Mouse (Mus musculus) hindlimb bud, embryonic 11.5 days (tissue): ENCODE measurements around the gene Cttnbp2nl.
A peak's percentile ranks its signal among the peaks of the same experiment; 100 is the strongest.

Experiments used
- DNase-seq: peaks from one replicate; pipeline ENCODE4 v3.0.0-alpha.2; 2012; ENCODE audit warnings: low read depth, low spot score; ENCODE audit errors: extremely low spot score

The Cttnbp2nl gene

GRCm38 (mm10) chr3:104967548-104968300 lies 85.2 kb downstream of the Cttnbp2nl start:
- peak; percentile 52 for DNase-seq

DNA sequence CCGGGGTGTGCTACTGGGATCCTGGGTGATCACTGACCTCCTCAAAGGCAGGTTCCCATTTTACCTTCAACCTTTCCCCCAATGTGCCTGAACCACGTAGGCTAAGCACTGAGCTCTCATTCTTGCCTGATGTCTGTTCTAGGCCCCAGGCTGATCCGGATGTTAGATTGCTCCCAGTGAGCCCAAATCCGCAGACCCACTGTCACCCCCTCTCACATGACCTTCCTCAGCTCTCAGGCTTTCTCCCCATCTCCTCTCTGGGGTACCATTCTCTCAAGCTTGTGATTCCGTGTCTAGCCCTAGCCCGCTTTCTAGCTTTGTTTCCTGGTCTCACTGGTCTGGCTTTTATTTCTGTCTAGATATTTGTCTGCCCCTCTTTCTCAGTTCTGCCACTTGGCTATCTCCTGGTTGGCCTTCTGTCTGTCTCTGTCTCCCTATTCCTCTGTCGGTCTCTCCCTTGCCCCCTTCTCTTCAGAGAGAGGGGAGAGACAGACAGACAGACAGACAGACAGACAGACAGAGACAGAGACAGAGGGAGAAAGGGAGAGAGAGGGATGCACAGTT lies 86.9 kb downstream of the Cttnbp2nl start:
- DNase-seq = no peak

DNA sequence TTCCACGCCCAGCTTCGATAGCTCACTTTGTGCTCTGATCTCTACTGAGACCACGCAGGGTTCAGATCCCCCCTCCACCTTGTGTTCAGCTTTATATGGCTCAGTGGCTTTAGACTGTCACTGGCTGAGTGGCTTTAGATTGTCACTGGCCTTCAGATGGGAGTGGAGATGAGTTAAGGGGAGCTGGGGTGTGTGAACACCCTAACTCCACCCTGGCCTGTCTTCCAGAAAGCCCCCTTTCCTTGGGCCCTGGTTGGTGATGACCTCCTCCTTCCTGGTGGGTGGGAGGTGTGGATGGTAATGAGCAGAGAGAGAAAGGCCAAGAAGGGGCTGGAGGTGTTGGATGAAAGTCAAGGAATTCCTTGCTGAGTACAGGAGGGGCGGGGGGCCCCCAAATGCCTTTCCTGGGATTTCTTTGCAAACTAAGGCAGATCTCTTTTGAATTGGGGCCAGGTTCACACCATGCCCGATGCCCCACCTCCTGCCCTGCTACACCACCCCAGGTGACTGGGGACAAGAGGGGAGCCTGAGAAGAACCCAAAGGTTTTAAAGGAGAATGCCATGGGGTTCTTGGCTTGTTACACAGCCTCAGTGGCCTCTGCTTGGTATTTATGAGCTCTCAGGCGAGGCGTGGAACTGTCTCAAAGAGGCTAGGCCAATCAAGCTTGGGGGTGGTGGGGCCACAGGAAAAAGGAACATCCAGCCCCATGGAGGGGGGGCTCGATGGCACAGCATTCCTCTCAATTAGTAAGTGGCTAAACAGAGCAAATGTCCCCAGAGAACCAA lies 87.7 kb downstream of the Cttnbp2nl start:
- no peak for DNase-seq

DNA sequence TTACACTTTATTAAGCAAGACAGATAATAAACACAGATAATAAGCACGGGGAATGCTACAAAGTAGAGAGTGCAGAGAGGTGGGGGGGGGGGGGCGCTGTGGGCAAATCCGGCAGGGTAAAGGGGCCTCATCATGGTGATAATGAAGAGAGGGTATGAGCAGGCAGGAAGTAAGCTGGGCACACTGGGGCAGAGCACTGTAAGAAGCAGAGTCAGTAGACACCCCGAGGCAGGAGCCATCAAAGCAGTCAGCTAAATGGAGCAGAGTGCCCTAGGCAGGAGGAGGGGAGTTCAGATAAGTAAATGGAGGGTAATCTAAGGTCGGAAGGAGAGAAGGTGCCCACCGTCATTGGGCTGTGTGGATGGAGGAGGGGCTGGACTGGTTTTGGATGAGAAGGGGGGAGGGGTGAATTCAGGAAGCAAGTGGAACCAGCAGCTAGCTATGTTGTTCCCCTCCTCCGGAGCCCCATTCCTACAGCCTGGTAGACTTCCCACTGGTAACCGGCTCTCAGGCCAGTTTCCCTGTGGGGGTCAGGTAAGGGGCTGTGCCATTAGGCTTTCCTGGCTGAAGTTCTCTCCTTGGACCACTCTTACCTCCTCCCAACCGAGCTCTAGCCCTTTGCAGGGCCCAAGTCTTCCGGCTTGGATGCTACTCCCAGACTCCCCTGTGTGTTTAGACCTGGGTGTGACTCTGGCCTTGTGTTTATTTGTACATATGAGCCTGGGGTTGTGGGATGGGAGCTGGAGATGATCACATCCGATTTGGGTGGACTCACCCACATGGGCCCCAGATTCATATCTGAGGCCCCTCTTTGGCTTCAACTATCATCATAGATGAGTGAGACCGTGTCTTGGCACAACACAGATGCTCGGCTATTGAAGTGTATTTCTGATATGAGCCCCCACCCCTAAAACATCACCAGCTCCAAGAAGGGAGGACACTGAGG lies 89.3 kb downstream of the Cttnbp2nl start:
- no peak for DNase-seq

GRCm38 (mm10) chr3:104962866-104963265 lies 90.1 kb downstream of the Cttnbp2nl start:
- DNase-seq = no peak

GRCm38 (mm10) chr3:104962141-104962611 lies 90.8 kb downstream of the Cttnbp2nl start:
- no peak for DNase-seq

GRCm38 (mm10) chr3:104961066-104962059 lies 91.6 kb downstream of the Cttnbp2nl start, which contains the start of gene Wnt2b:
Wnt2b (minus strand) TSS chr3:104961921.
- no peak for DNase-seq

- DNase-seq = no peak
Measured at GRCm38 (mm10) chr3:104960026-104961000, 92.6 kb downstream of the Cttnbp2nl start.

DNA sequence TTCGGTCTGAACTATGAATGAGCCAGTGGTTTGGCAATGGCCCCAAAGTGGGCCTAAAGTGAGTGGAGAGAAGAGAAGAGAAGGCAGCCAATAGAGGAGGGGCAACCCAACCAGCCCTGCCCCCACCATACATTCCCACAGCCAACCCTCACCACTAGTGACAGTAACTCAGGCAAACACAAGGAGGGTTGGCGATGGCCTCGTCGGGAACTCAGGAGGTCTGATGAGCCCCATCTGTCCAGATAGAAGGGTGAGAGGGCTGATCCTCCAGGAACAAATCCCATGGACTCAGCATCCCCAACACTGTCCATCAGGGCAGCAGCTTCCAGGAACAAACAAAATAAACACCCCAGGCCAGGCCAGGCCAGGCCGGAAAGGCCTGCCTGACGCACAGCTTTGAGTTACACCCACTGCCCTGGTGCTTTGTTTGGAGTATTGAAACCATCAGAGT lies 96.8 kb downstream of the Cttnbp2nl start:
- DNase-seq = no peak

DNA sequence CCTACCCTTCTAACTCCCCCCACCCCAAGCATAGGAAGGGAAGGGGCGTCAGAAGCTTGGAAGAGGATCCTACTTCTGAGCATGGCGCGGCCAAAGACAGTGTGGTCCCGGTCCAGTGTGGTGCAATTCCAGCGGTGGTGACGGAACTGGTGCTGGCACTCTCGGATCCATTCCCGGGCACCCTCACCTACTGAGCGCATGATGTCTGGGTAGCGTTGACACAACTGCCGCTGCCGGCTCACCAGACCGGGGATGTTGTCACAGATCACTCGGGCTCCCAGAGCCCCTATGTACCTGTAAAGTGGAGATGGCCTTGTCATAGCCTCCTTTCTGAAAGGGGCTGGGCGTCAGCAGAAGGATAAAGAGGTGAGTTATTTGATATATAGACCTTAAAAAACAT lies 98.4 kb downstream of the Cttnbp2nl start:
- DNase-seq = no peak

DNA sequence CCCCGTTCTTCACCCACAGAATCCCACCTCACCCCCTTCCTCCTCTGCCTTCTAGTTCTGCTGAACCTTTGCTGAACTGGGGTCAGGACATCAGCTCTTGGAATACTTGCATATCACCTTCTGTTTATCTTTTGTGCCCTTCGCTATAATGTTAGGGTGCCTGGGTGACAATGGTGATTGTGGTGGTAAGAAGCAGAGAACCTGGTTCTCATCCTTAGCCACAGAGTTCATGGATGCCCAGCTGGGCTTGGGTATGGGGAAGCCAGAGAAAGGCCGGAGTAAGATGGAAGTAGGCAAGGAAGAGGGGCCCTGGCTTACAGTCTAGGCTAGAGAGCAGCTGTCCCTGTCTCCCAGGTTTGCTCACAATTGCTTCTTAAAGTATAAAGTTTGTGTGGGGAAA lies 98.8 kb downstream of the Cttnbp2nl start:
- no peak for DNase-seq

DNA sequence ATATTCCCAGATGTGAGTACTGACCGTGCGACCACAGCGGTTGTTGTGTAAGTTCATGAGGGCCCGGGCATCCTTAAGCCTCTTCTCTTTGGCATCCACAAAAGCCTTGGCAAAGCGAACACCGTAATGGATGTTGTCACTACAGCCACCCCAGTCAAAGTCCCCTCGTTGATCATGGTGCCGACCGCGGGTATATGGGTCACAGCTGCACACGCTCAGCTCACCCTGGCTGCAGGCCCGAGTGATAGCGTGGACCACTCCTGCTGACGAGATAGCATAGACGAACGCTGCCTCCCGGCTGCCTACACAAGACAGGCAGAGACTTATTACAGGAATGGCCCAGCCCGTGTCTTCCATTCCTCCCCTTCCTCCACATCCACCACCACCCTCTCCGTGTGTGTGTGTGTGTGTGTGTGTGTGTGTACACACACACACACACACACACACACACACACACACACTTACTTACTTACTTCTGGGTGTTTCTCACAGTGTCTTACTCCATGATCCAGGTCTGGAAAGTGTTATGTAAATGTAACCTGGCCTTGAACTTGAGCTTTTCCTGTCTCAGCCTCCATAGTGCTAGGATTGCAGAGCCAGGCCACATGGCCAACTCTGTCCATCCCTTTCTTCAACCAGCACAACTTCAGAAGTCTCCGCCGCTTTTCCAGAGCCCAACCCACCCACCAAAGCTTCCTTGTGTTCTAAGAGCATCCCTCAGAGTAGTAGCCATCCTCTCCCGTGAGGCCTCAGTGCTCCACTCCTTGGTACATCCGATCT lies 99.9 kb downstream of the Cttnbp2nl start:
- no peak for DNase-seq
